Mouse (Mus musculus) cerebellum, postnatal 14 days (tissue): ENCODE measurements around the gene Rsu1.

Source experiments
- DNase-seq, 2 experiments: peaks; one replicate each; pipeline ENCODE4 v3.0.0; 2021; ENCODE audit warnings: mixed read lengths in 2 of 2

Gene Rsu1

GRCm38 (mm10) chr2:13271165-13271957, at the start of gene Rsu1:
TSS of gene Rsu1 (minus strand) at chr2:13271415.
- DNase-seq: peak; percentile 92 to 94

DNA sequence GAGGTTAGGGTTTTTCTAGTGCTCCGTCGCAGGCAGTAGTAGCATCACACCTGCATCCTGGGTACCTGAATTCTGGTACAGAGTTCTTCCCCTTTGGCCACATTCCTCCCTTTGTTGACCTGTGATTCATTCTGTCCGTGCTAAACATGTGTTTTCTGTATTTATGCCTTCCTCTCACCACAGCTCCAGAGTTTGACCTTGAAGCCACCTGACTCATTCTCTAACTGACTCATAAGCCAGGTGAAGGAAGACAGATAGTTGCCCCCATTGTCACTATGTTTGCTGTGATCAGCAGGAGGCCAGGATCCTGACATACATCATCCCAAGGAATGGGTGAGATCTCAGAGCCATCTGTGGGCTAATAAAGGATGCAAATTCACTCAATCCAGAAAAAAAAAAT, 32.2 kb upstream of the Rsu1 start:
- no peak for DNase-seq

GRCm38 (mm10) chr2:13299031-13299430, 27.8 kb upstream of the Rsu1 start:
- DNase-seq: peak; percentile 22 to 28

- DNase-seq: no peak
These were observed 26.5 kb upstream of the Rsu1 start for GRCm38 (mm10) chr2:13297733-13298132.

GRCm38 (mm10) chr2:13290661-13291060, 19.4 kb upstream of the Rsu1 start:
- peak in 1 of 2 experiments; percentile 44 for DNase-seq

GRCm38 (mm10) chr2:13290070-13290469, 18.9 kb upstream of the Rsu1 start:
- DNase-seq: no peak

- DNase-seq: peak in 1 of 2 experiments; percentile 17
These were observed 7.1 kb upstream of the Rsu1 start for GRCm38 (mm10) chr2:13278114-13278862.

- peak in 1 of 2 experiments; percentile 24 for DNase-seq
These were observed 4.7 kb upstream of the Rsu1 start for GRCm38 (mm10) chr2:13275874-13276273.

DNA sequence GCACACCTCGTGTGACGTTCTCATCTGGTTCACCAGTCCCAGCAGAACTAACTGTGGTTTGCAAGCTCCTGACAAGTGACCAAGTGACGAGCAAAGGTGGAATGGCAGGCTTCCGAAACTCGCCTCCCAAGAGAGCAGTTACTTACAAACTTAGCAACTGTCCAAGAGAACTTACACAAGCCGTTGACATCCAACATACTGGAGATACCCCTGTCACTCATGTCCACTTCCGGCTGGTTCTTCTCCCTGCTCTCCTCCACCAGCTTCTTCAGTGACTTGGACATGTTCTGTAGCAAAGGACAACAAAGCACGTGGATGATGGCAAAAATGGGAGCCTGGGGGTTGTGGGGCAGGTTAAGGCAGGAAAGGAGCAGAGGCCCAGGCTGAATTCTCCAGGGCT, 479 bp downstream of the Rsu1 start:
- no peak for DNase-seq

DNA sequence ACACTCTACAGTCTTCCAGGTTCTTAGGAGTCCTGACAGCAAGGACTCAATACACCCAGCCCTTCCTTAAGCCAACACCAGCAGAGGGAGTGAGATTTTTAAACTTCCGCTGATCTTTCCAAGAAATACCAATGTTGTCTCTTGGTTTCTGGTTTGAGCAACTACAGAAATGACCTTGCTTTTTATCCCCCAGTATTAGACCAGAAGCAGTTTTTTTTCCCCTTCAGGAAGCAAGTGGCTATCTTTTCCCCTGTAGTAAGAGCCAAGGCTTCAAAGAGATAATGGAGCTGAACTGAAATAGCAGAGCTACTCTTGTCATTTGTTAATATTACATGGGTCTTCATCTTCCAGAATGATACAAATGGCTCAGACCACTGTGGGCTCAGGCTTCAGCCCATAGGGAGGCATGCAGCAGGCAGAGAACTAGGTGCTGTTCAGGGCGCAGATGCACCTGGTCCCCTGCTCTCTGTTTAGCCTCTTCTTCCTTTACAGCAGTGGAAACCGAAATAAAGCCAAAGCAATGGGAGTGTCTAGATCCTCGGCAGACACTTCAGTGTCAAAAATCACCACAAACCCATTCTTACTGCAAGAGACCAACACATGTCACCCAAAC, 2.4 kb downstream of the Rsu1 start:
- DNase-seq: no peak

DNA sequence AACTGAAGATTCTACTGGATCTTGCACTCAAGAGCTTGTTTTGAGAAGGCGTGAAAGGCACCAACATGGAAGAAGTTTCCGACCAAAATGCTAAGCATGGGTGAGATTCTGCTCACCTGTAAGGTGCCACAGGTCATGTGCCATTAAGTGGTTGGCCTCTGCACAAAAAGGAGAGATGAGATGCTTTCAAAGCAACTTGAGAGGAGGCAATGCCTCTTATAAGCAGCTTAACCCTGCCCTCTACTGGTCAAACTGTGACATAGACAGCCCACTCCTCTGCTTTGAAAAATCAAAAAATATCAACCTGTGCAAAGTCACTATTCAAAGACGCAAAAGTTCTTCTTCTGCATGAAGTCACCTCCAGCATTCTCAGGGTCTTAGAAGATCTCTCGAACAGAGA, 6.3 kb downstream of the Rsu1 start:
- peak; percentile 25 to 36 for DNase-seq

DNA sequence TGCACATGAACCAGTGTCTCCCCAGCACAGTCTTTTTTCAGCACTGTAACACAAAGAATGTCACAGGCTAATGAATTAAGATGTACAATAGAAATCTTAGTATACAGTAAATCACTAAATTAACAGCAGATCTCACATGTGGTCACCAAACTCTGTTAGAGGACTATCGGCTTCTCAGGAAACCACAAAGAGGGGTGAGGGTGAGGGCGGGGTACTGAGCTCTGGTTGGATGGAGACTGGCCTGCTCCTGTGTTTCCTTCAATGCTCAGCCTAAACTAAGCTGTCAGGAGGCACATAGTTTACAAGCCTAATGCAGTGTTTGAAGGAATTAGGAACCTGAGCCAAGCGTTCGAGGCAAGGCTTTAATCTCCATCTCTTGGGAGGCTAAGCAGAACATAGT, 8.1 kb downstream of the Rsu1 start:
- DNase-seq: no peak

DNA sequence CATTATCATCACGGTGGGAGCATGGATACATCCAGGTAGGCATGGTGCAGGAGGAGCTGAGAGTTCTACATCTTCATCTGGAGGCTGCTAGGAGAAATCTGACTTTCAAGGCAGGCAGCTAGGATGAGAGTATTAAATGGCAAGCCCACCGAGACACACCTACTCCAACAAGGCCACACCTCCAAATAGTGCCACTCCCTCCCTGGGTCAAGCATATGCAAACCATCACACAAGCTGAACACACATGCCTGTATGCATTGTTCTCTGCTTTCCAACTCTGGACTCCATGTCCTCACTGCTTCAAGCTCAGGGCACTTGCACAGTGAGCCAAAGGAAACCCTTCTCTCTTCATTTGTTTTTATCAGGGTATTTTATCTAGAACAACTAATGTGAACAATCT, 12.6 kb downstream of the Rsu1 start:
- DNase-seq: no peak

GRCm38 (mm10) chr2:13240711-13241110, 30.5 kb downstream of the Rsu1 start:
- no peak for DNase-seq

DNA sequence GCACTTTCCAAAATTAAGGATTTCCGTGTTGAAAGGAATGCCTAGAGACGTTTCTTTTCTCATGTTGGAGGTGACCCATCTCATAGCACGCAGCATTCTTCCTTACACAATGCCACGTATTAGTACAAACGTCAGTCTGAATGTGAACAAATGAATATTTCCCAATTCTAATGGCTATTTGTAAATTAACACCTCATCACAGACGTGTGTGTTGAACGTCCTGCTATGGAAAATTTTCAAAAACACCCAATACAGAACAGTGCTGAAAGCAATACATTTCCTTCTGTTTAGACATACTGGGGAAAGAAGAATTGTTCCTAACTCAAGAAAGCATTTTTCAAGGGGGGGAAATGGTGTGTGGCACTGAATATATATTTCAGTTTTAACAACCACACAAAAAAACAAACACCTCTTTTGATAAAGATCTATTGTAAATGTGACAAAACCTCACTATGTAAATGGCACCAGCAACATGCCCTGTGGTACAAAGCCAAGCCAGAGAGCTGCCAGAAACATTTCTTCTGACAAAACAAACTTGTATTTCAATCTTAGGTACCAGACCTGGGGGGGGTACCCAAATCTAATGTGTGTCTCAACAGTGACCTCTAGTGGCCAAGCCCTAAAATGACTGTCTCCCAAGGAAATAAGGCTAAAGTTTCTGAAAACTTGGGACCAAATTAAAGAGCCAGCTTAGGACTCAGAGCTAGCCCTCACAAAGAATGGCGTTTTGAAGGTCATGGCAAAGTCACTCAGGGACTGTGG, 33.9 kb downstream of the Rsu1 start:
- DNase-seq: peak; percentile 73 to 74

DNA sequence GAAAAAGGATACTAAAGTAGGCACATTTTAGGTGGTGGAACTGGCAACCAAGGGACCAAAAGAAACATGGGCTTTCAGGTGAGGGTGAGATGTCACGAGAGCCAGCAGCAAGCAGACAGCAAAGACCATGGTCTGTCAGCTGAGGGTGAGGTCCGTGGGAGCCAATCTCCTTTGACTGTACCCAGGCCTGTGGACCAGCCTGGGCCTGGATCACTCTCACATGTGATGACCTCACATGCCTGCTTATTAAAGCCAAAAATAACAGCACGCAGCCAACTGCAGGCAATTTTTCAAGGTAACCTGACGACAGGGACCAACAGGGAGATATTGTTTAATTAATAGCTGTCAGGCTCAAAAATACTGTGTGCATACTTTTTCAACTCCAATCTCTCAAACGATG, 35.5 kb downstream of the Rsu1 start:
- DNase-seq: peak; percentile 12 to 27

GRCm38 (mm10) chr2:13234796-13235195, 36.4 kb downstream of the Rsu1 start:
- no peak for DNase-seq

DNA sequence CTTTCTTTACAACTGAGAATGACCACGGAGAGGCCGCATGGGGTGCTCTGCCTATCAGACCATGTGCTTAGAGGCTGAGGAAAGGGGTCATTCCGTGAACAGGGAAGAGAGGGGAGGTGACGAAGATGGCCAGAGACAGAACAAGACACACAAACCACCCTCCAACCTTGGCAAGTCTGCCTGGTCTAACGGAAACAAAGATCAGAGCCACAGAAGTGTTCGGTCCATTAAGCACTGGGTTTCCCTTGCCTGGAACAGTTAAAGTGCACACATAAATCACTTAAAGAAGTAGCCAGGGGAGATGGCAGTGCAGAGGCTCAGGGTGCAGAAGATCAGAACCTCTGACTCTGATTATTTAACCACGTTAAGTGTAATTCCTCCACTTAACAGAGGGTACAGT, 37.3 kb downstream of the Rsu1 start:
- DNase-seq: peak; percentile 4

DNA sequence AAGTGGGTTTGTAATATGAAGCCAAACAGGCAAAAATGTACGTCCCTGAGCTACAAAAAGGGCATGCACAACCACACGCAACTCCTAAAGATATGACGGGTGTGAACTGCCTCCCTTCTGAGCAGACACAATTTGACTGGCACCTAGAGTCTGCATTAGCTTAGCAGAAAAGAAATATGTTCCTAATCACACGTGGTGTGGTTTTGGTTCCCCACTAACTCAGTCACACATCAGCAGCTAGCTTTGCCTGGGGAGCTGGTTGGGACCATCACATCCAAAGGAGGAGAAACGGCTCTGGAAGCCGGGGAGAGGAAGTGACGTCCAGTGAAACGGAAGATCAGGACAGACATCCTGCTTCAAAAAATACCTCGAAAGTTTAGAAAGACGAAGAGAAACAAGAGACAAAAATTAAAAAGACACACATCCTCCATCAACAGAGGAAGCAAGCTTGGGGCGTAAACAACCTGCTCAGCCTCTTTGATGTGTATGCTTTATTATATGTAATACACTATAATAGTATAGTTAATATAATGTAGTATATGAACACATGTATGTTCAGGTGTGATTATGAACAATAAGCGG, 37.9 kb downstream of the Rsu1 start:
- DNase-seq: no peak

DNA sequence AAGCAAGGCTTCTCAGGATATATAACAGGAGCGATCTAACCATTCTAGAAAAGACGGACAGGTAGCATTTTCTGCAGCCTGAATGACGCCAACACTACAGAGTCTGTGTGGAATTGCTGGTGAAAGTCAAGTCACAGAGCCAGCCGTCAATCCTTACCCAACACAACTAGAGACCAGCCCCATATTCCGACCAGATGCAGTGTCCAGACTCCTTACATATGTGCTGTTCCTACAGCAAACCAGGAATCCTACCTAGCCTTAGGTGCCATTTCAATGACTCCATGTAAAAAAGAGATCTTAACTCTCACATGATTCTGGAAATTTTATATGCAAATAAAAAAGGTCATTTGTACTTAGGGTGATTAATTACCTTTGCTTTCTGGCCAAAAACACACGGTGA, 38.9 kb downstream of the Rsu1 start:
- DNase-seq: no peak

DNA sequence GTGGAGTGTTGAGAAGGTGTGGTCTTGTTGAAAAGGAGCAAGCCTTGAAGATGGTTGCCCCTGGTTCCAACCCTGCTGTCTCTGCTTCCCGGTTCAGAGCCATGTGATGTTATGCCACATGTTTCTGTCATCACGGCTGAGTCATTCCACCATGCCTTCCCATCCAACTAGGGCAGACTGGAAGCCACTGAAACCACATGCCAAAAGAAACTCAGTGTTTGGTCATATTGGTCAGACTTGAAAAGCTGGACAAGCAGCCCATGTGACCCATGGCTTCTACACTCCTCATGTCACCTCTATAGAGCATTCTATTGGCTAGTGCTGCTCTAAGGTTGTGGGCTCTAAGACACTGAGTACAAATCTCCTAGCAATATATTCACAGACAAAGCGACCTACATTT, 41.5 kb downstream of the Rsu1 start:
- DNase-seq: no peak

- DNase-seq: no peak
These were observed 45.2 kb downstream of the Rsu1 start for GRCm38 (mm10) chr2:13226031-13226430.

- no peak for DNase-seq
These were observed 46.7 kb downstream of the Rsu1 start for GRCm38 (mm10) chr2:13224546-13224945.
